Mouse (Mus musculus) olfactory bulb, adult 2 months (tissue): ENCODE results near the gene Man2b2. TPM values are rescaled to one million over a fixed set of nuclear protein-coding genes. Genes with fewer than 3 reads are reported as not detected.

Experiments
- H3K27ac ChIP-seq: fragments of 200-500 bp; 2 replicates; pipeline ENCODE4 v1.5.1; 2012; ENCODE audit warnings: low read depth, low read length; ENCODE audit not compliant: insufficient read depth
- H3K4me1 ChIP-seq: fragments of 200-500 bp; 2 replicates; pipeline ENCODE4 v1.6.1; 2012; ENCODE audit warnings: low read length; ENCODE audit not compliant: control insufficient read depth, insufficient read depth
- H3K4me3 ChIP-seq: fragments of 200-500 bp; 2 replicates; pipeline ENCODE4 v1.5.1; 2012; ENCODE audit warnings: mild to moderate bottlenecking, low read depth, low read length, moderate library complexity; ENCODE audit not compliant: insufficient read depth
- CTCF ChIP-seq: fragments of 200-500 bp; IDR thresholded peaks from 2 replicates; pipeline ENCODE4 v1.5.1; 2012; ENCODE audit warnings: low read depth, mild to moderate bottlenecking, low read length, moderate library complexity; ENCODE audit not compliant: insufficient read depth
- POLR2A ChIP-seq: fragments of 200-500 bp; IDR thresholded peaks from 2 replicates; pipeline ENCODE4 v1.6.1; 2012; ENCODE audit warnings: mild to moderate bottlenecking, low read depth, low read length, moderate library complexity; ENCODE audit not compliant: insufficient read depth
- WGBS: fragments of 180-500 bp; shearing (Covaris S2); methylation state at CpG from one replicate; pipeline ENCODE4 v1.1.7; 2018; 5-methylcytosine and 5-hydroxymethylcytosine counted together
- polyA plus RNA-seq: library from polyadenylated mRNA; stranded (reverse); fragments of >200 nt; gene quantifications from 2 replicates; pipeline ENCODE4 v1.2.4, GENCODE M21; 2012; ENCODE audit warnings: low replicate concordance; ENCODE audit not compliant: missing spikeins, insufficient read depth, insufficient read length

Man2b2 gene
- polyA plus RNA-seq, 1 experiment = not detected

- Histone ChIP-seq H3K27ac (no peak overlapping the region), H3K4me1 (peaks cover 12% of the 10 kb centered on the region), H3K4me3 (no peak overlapping the region)
- WGBS = 42% methylated on average over 1 of the region's 1 CpGs
- no peak for TF ChIP-seq CTCF
- no peak for TF ChIP-seq POLR2A
These were observed 11.2 kb upstream of the Man2b2 start for GRCm38 (mm10) chr5:36841701-36842100.

- Histone ChIP-seq H3K27ac (no peak overlapping the region), H3K4me3 (no peak overlapping the region), H3K4me1 (peaks cover 12% of the 10 kb centered on the region)
- WGBS = 84% methylated on average over 7 of the region's 7 CpGs
- TF ChIP-seq CTCF = no peak
- no peak for TF ChIP-seq POLR2A
These were observed 9.6 kb upstream of the Man2b2 start for GRCm38 (mm10) chr5:36840092-36840491.

- WGBS = 74% methylated on average over 8 of the region's 8 CpGs
- Histone ChIP-seq H3K4me1 (peaks cover 7% of the 10 kb centered on the region), H3K27ac (no peak overlapping the region), H3K4me3 (no peak overlapping the region)
- TF ChIP-seq POLR2A (no peak), CTCF (no peak)
These were observed 9.1 kb upstream of the Man2b2 start for GRCm38 (mm10) chr5:36839602-36840001.

GRCm38 (mm10) chr5:36839032-36839431, 8.6 kb upstream of the Man2b2 start:
- TF ChIP-seq CTCF (no peak), POLR2A (no peak)
- H3K27ac ChIP-seq = no peak overlapping the region
- H3K4me3 ChIP-seq = no peak overlapping the region
- 78% methylated on average over 2 of the region's 2 CpGs for WGBS
- H3K4me1 ChIP-seq = peaks cover 2% of the 10 kb centered on the region; the same call in 1 of the 2 replicates

GRCm38 (mm10) chr5:36835933-36836332, 5.5 kb upstream of the Man2b2 start:
- 3% methylated on average over 6 of the region's 6 CpGs for WGBS
- Histone ChIP-seq H3K4me1 (no peaks in the 10 kb centered on the region), H3K27ac (no peak overlapping the region), H3K4me3 (no peak overlapping the region)
- TF ChIP-seq CTCF (peak; percentile 74), POLR2A (no peak)

GRCm38 (mm10) chr5:36831272-36831671, 819 bp upstream of the Man2b2 start:
- Histone ChIP-seq H3K27ac (no peak overlapping the region), H3K4me1 (peaks cover 7% of the 10 kb centered on the region; the same call in 1 of the 2 replicates), H3K4me3 (no peak overlapping the region)
- TF ChIP-seq CTCF = no peak
- no peak for TF ChIP-seq POLR2A
- WGBS = 66% methylated on average over 7 of the region's 7 CpGs

- no peak overlapping the region for H3K4me3 ChIP-seq
- TF ChIP-seq CTCF = no peak
- TF ChIP-seq POLR2A = no peak
- peaks cover 7% of the 10 kb centered on the region; the same call in 1 of the 2 replicates for H3K4me1 ChIP-seq
- 82% methylated on average over 4 of the region's 4 CpGs for WGBS
- H3K27ac ChIP-seq = no peak overlapping the region
These were observed 1.4 kb downstream of the Man2b2 start for GRCm38 (mm10) chr5:36829098-36829497.

GRCm38 (mm10) chr5:36822907-36823306, 7.5 kb downstream of the Man2b2 start:
- 91% methylated on average over 4 of the region's 4 CpGs for WGBS
- Histone ChIP-seq H3K4me3 (no peak overlapping the region), H3K27ac (no peak overlapping the region), H3K4me1 (no peaks in the 10 kb centered on the region)
- TF ChIP-seq CTCF (no peak), POLR2A (no peak)

- H3K4me1 ChIP-seq = no peaks in the 10 kb centered on the region
- 54% methylated on average over 6 of the region's 6 CpGs for WGBS
- H3K4me3 ChIP-seq = no peak overlapping the region
- H3K27ac ChIP-seq = no peak overlapping the region
- TF ChIP-seq CTCF = peak; percentile 49
- no peak for TF ChIP-seq POLR2A
These were observed 10.3 kb downstream of the Man2b2 start for GRCm38 (mm10) chr5:36820142-36820541.

GRCm38 (mm10) chr5:36819742-36820141, 10.7 kb downstream of the Man2b2 start:
- no peak for TF ChIP-seq CTCF
- no peak overlapping the region for H3K27ac ChIP-seq
- H3K4me3 ChIP-seq = no peak overlapping the region
- WGBS = 95% methylated on average over 5 of the region's 5 CpGs
- no peaks in the 10 kb centered on the region for H3K4me1 ChIP-seq
